Mouse (Mus musculus) embryonic facial prominence, embryonic 11.5 days (tissue): ENCODE measurements at regions not wholly inside any gene's neighbourhood (a gene's known extent, or its start where the extent isn't known, plus 50 kb on each side); places are given as distances from the start of the nearest gene placed in this dataset.

Experiments
- ATAC-seq: fragments of 200-750 bp; cut with Nextera tagmentation; replicated peaks from 2 replicates; pipeline ENCODE4 v1.8.0; 2017; ENCODE audit warnings: low read depth; ENCODE audit not compliant: insufficient number of reproducible peaks, low FRiP score, low TSS enrichment
- DNase-seq: peaks from one replicate; pipeline ENCODE4 v3.0.0-alpha.2; 2015; ENCODE audit warnings: low spot score
- H3K27ac ChIP-seq: fragments of 300-500 bp; sonication (generic); replicated peaks from 2 replicates; pipeline ENCODE4 v1.5.1; 2014; ENCODE audit warnings: mild to moderate bottlenecking, low read depth, low read length, control low read depth
- H3K27me3 ChIP-seq: fragments of 300-500 bp; sonication (generic); 2 replicates; pipeline ENCODE4 v1.6.1; 2014; ENCODE audit warnings: mild to moderate bottlenecking, low read length, moderate library complexity, mixed read lengths; ENCODE audit not compliant: control insufficient read depth, insufficient read depth
- H3K36me3 ChIP-seq: fragments of 300-500 bp; sonication (generic); replicated peaks from 2 replicates; pipeline ENCODE4 v1.6.1; 2014; ENCODE audit warnings: low read depth, mild to moderate bottlenecking, low read length, moderate library complexity, mixed read lengths; ENCODE audit not compliant: control insufficient read depth, insufficient read depth
- H3K4me1 ChIP-seq: fragments of 300-500 bp; sonication (generic); 2 replicates; pipeline ENCODE4 v1.6.1; 2014; ENCODE audit warnings: low read length, mixed read lengths; ENCODE audit not compliant: control insufficient read depth, insufficient read depth
- H3K4me2 ChIP-seq: fragments of 300-500 bp; sonication (generic); 2 replicates; pipeline ENCODE4 v1.6.1; 2014; ENCODE audit warnings: low read depth, mild to moderate bottlenecking, control low read depth, low read length, moderate library complexity
- H3K4me3 ChIP-seq: fragments of 300-500 bp; sonication (generic); 2 replicates; pipeline ENCODE4 v1.5.1; 2014; ENCODE audit warnings: low read depth, low read length, control low read depth
- H3K9ac ChIP-seq: fragments of 300-500 bp; sonication (generic); replicated peaks from 2 replicates; pipeline ENCODE4 v1.6.1; 2014; ENCODE audit warnings: mild to moderate bottlenecking, control low read depth, low read length
- H3K9me3 ChIP-seq: fragments of 300-500 bp; sonication (generic); replicated peaks from 2 replicates; pipeline ENCODE4 v1.6.1; 2016; ENCODE audit warnings: mild to moderate bottlenecking, low read length, inconsistent platforms, mixed read lengths; ENCODE audit not compliant: control insufficient read depth
- WGBS: fragments of 180-500 bp; shearing (Covaris S2); extraction: QIAGEN DNeasy Blood & Tissue Kit; methylation state at CpG from one replicate; pipeline ENCODE4 v1.1.7; 2014; 5-methylcytosine and 5-hydroxymethylcytosine counted together

DNA sequence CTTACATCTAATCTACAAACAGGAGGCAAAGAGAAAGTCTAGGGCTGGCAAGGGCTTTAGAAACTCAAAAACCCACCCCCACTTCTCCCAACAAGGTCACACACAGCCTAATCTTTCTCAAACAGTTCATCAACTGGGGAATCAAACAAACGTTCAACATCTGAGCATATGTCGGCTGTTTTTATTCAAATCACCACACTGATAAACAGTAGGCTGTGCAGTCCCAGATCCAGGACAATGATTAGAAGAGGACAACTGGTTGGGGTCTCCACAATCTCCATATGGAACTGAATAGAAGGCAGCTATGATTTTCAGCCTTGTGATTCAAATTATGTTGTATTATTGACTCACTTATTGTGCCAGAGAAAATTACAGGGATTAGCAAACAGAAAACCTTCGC, 193.1 kb upstream of the Clnk start:
- Histone ChIP-seq H3K4me1 (no peaks in the 10 kb centered on the region), H3K4me3 (no peak overlapping the region), H3K9ac (no peak overlapping the region), H3K27me3 (no peaks in the 10 kb centered on the region), H3K36me3 (no peaks in the 10 kb centered on the region), H3K27ac (no peak overlapping the region), H3K4me2 (no peak overlapping the region), H3K9me3 (no peaks in the 10 kb centered on the region)
- no peak for ATAC-seq
- 68% methylated on average over 3 of the region's 3 CpGs for WGBS
- no peak for DNase-seq

DNA sequence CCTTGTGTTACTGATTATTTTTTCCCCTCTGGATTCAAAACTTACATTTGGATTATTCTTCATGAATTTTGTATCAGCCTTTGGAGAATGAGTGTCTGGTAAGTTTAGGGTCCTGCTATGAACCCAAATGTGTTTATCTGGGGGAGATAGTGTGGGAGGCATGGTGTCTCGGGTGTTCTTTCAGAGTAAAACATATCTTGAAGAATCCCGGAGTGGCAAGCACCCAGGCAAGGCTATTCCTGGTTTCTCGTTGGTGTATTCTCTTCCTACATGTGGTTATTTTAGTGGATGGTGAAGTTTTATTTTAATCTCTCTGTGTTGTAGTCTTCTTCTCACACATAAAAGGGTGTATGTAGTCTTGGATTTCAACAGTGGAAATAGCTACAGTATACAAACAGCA, 186.4 kb upstream of the Clnk start:
- Histone ChIP-seq H3K36me3 (no peaks in the 10 kb centered on the region), H3K27ac (no peak overlapping the region), H3K9ac (no peak overlapping the region), H3K9me3 (no peaks in the 10 kb centered on the region), H3K4me3 (no peak overlapping the region), H3K4me2 (no peak overlapping the region), H3K27me3 (no peaks in the 10 kb centered on the region), H3K4me1 (no peaks in the 10 kb centered on the region)
- no peak for DNase-seq
- ATAC-seq = no peak
- WGBS = 90% methylated on average over 3 of the region's 3 CpGs

DNA sequence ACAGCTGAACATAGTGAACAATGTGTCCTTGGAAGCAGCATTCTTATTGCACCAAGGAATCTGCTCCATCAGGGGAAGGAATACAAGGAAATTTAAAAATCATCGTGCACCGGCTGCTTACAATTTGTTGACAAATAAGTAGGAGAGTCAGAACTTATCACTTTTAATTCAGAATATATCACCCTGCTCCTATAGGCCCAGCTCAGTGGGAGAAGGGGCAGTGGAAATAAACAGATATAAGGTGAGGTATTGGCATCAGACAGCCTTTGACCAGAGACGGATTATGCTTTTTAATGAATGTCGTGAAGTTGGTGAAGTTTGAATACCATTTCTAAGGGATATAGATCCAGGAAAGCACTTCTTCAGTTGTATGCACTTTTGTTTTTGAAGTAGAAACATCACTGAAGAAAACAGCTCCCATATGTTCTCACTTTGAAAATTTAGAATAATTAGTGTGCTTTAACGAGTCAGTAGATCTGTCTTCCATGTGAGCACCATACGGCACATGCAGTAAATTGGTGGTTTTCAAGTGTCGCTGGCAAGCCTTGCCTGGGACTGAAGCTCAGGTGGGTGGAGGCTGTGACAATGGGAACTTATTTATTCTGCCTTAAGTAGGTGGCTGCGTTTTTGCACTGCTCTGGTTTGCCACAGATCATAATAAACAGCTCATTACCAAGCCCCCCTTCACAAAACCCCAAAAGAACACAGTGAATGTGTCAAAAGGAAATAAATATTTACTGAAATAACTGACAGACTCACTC, 176.1 kb upstream of the Clnk start:
- no peaks in the 10 kb centered on the region for H3K27me3 ChIP-seq
- 67% methylated on average over 8 of the region's 8 CpGs for WGBS
- DNase-seq = no peak

GRCm38 (mm10) chr5:39050512-39050911, 173.9 kb upstream of the Clnk start:
- no peak for DNase-seq
- no peak overlapping the region for H3K9ac ChIP-seq
- WGBS = 91% methylated on average over 3 of the region's 3 CpGs

More for the DNA sequence above, 176.1 kb upstream of the Clnk start:
- Histone ChIP-seq H3K4me1 (no peaks in the 10 kb centered on the region), H3K9me3 (no peaks in the 10 kb centered on the region), H3K36me3 (no peaks in the 10 kb centered on the region), H3K4me3 (no peak overlapping the region), H3K4me2 (no peak overlapping the region), H3K27ac (no peak overlapping the region), H3K9ac (no peak overlapping the region)
- no peak for ATAC-seq

GRCm38 (mm10) chr5:39049141-39049540, 172.5 kb upstream of the Clnk start:
- no peak for ATAC-seq
- H3K4me2 ChIP-seq = no peak overlapping the region
- H3K9ac ChIP-seq = no peak overlapping the region
- H3K9me3 ChIP-seq = no peaks in the 10 kb centered on the region
- H3K27ac ChIP-seq = no peak overlapping the region
- H3K27me3 ChIP-seq = no peaks in the 10 kb centered on the region
- H3K4me3 ChIP-seq = no peak overlapping the region
- no peak for DNase-seq
- WGBS = 65% methylated on average over 2 of the region's 2 CpGs
- H3K36me3 ChIP-seq = no peaks in the 10 kb centered on the region
- H3K4me1 ChIP-seq = no peaks in the 10 kb centered on the region

More at GRCm38 (mm10) chr5:39050512-39050911, 173.9 kb upstream of the Clnk start:
- ATAC-seq = no peak
- H3K36me3 ChIP-seq = no peaks in the 10 kb centered on the region
- H3K4me2 ChIP-seq = no peak overlapping the region
- no peak overlapping the region for H3K4me3 ChIP-seq
- no peaks in the 10 kb centered on the region for H3K9me3 ChIP-seq
- no peaks in the 10 kb centered on the region for H3K4me1 ChIP-seq
- H3K27me3 ChIP-seq = no peaks in the 10 kb centered on the region
- no peak overlapping the region for H3K27ac ChIP-seq

- no peaks in the 10 kb centered on the region for H3K9me3 ChIP-seq
- no peaks in the 10 kb centered on the region for H3K4me1 ChIP-seq
- DNase-seq (no peak), ATAC-seq (no peak)
- 91% methylated on average over 2 of the region's 2 CpGs for WGBS
- no peaks in the 10 kb centered on the region for H3K36me3 ChIP-seq
- H3K27me3 ChIP-seq = no peaks in the 10 kb centered on the region
- H3K27ac ChIP-seq = no peak overlapping the region
- no peak overlapping the region for H3K9ac ChIP-seq
- no peak overlapping the region for H3K4me2 ChIP-seq
- H3K4me3 ChIP-seq = no peak overlapping the region
Measured at GRCm38 (mm10) chr5:39040467-39040866, 163.9 kb upstream of the Clnk start.

DNA sequence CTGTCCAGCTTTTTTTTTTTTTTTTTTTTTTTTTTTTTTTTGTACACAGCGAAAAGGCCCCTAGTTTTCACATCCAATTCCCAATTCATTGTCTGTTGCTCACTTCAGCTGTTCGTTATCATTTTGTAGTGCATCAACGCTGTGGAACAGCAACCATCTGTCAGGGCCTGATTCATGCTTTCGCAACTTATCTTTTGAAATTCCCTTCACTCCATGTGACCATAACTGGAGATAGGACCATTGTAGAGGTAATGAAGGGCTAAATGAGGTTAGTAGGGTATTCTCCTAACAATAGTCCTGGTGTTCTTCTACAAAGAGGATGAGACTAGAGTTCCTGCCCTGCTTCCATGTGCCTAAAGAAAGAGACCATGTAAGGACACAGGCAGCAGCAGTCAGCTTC, 146.6 kb upstream of the Clnk start:
- no peak overlapping the region for H3K9ac ChIP-seq
- DNase-seq (no peak), ATAC-seq (no peak)
- 97% methylated on average over 4 of the region's 4 CpGs for WGBS
- no peak overlapping the region for H3K4me2 ChIP-seq
- no peaks in the 10 kb centered on the region for H3K9me3 ChIP-seq
- H3K4me1 ChIP-seq = no peaks in the 10 kb centered on the region
- no peak overlapping the region for H3K27ac ChIP-seq
- H3K36me3 ChIP-seq = no peaks in the 10 kb centered on the region
- no peak overlapping the region for H3K4me3 ChIP-seq
- no peaks in the 10 kb centered on the region for H3K27me3 ChIP-seq

- H3K9ac ChIP-seq = no peak overlapping the region
- no peak overlapping the region for H3K4me2 ChIP-seq
- no peaks in the 10 kb centered on the region for H3K4me1 ChIP-seq
- H3K9me3 ChIP-seq = no peaks in the 10 kb centered on the region
- H3K4me3 ChIP-seq = no peak overlapping the region
- DNase-seq = no peak
- no peaks in the 10 kb centered on the region for H3K27me3 ChIP-seq
- no peaks in the 10 kb centered on the region for H3K36me3 ChIP-seq
- 89% methylated on average over 4 of the region's 4 CpGs for WGBS
- ATAC-seq = no peak
- no peak overlapping the region for H3K27ac ChIP-seq
Measured at GRCm38 (mm10) chr5:39000643-39001042, 124.0 kb upstream of the Clnk start.
